Mouse (Mus musculus) retina, embryonic 14.5 days (tissue): ENCODE measurements around the gene Grid2.

Experiments used
- DNase-seq: peaks from one replicate; pipeline ENCODE4 v3.0.0-alpha.2; 2015; ENCODE audit warnings: low spot score

The Grid2 gene

GRCm38 (mm10) chr6:64308631-64309030 lies 1053.0 kb downstream of the Grid2 start:
- DNase-seq = no peak

- no peak for DNase-seq
Observed at GRCm38 (mm10) chr6:64313132-64313531, 1057.5 kb downstream of the Grid2 start.

GRCm38 (mm10) chr6:64326936-64327335 lies 1071.3 kb downstream of the Grid2 start:
- no peak for DNase-seq

- no peak for DNase-seq
Observed at GRCm38 (mm10) chr6:64327876-64328275, 1072.2 kb downstream of the Grid2 start.

- DNase-seq = no peak
Observed at GRCm38 (mm10) chr6:64398413-64399098, 1142.9 kb downstream of the Grid2 start.

GRCm38 (mm10) chr6:64427658-64428057 lies 1172.0 kb downstream of the Grid2 start:
- no peak for DNase-seq

- DNase-seq = peak; percentile 27
Observed at GRCm38 (mm10) chr6:64428898-64429297, 1173.2 kb downstream of the Grid2 start.

GRCm38 (mm10) chr6:64448127-64448526 lies 1192.5 kb downstream of the Grid2 start:
- DNase-seq = no peak

- DNase-seq = no peak
Observed at GRCm38 (mm10) chr6:64448864-64449355, 1193.2 kb downstream of the Grid2 start.

- DNase-seq = no peak
Observed at GRCm38 (mm10) chr6:64450770-64451169, 1195.1 kb downstream of the Grid2 start.

GRCm38 (mm10) chr6:64479884-64480283 lies 1224.2 kb downstream of the Grid2 start:
- no peak for DNase-seq

- no peak for DNase-seq
Observed at GRCm38 (mm10) chr6:64480592-64480991, 1224.9 kb downstream of the Grid2 start.

GRCm38 (mm10) chr6:64490313-64491067 lies 1234.8 kb downstream of the Grid2 start:
- no peak for DNase-seq

- no peak for DNase-seq
Observed at GRCm38 (mm10) chr6:64504394-64504793, 1248.7 kb downstream of the Grid2 start.

GRCm38 (mm10) chr6:64542168-64542567 lies 1286.5 kb downstream of the Grid2 start:
- DNase-seq = peak; percentile 11

- no peak for DNase-seq
Observed at GRCm38 (mm10) chr6:64553645-64554044, 1298.0 kb downstream of the Grid2 start.

- no peak for DNase-seq
Observed at GRCm38 (mm10) chr6:64555220-64555619, 1299.5 kb downstream of the Grid2 start.

- DNase-seq = peak; percentile 44
Observed at GRCm38 (mm10) chr6:64568599-64568998, 1312.9 kb downstream of the Grid2 start.

GRCm38 (mm10) chr6:64581338-64581737 lies 1325.7 kb downstream of the Grid2 start:
- no peak for DNase-seq

GRCm38 (mm10) chr6:64588487-64589205 lies 1333.0 kb downstream of the Grid2 start:
- no peak for DNase-seq

GRCm38 (mm10) chr6:64596261-64596660 lies 1340.6 kb downstream of the Grid2 start:
- no peak for DNase-seq

GRCm38 (mm10) chr6:64596835-64597234 lies 1341.2 kb downstream of the Grid2 start:
- no peak for DNase-seq

GRCm38 (mm10) chr6:64598144-64598561 lies 1342.5 kb downstream of the Grid2 start:
- DNase-seq = no peak
